Mouse (Mus musculus) lung, embryonic 14.5 days (tissue): ENCODE measurements around the gene Rab31. TPM values are rescaled to one million over a fixed set of nuclear protein-coding genes. Genes with fewer than 3 reads are reported as not detected.

Experiments
- ATAC-seq: fragments of 200-750 bp; cut with Nextera tagmentation; 2 replicates; pipeline ENCODE4 v1.8.0; 2017; ENCODE audit warnings: mild to moderate bottlenecking, moderate TSS enrichment, moderate library complexity; ENCODE audit not compliant: insufficient read depth
- DNase-seq: peaks from one replicate; pipeline ENCODE4 v3.0.0-alpha.2; 2015
- H3K27ac ChIP-seq: fragments of 300-500 bp; sonication (generic); 2 replicates; pipeline ENCODE4 v1.5.1; 2014; ENCODE audit warnings: low read depth, mild to moderate bottlenecking, moderate library complexity
- H3K27me3 ChIP-seq: fragments of 300-500 bp; sonication (generic); 2 replicates; pipeline ENCODE4 v1.6.1; 2014; ENCODE audit warnings: low read length, control low read depth; ENCODE audit not compliant: insufficient read depth
- H3K36me3 ChIP-seq: fragments of 300-500 bp; sonication (generic); 2 replicates; pipeline ENCODE4 v1.6.1; 2014; ENCODE audit warnings: control low read depth; ENCODE audit not compliant: insufficient read depth
- H3K4me1 ChIP-seq: fragments of 300-500 bp; sonication (generic); 2 replicates; pipeline ENCODE4 v1.6.1; 2014; ENCODE audit warnings: antibody characterized with exemption, control low read depth; ENCODE audit not compliant: insufficient read depth
- H3K4me2 ChIP-seq: fragments of 300-500 bp; sonication (generic); 2 replicates; pipeline ENCODE4 v1.6.1; 2014; ENCODE audit warnings: mild to moderate bottlenecking
- H3K4me3 ChIP-seq: fragments of 300-500 bp; sonication (generic); 2 replicates; pipeline ENCODE4 v1.5.1; 2014; ENCODE audit warnings: low read depth, low read length
- H3K9ac ChIP-seq: fragments of 300-500 bp; sonication (generic); 2 replicates; pipeline ENCODE4 v1.6.1; 2014
- H3K9me3 ChIP-seq: fragments of 300-500 bp; sonication (generic); 2 replicates; pipeline ENCODE4 v1.6.1; 2016; ENCODE audit warnings: low read depth, low read length, control low read depth
- CTCF ChIP-seq: IDR thresholded peaks from 2 replicates; pipeline ENCODE4 v1.5.1; 2016; ENCODE audit warnings: antibody characterized with exemption, low read depth
- WGBS: fragments of 180-500 bp; shearing (Covaris S2); extraction: QIAGEN DNeasy Blood & Tissue Kit; methylation state at CpG from one replicate; pipeline ENCODE4 v1.1.7; 2014; 5-methylcytosine and 5-hydroxymethylcytosine counted together
- polyA plus RNA-seq: library from polyadenylated mRNA; unstranded; fragments of >200 nt; fragmentation: Nextera tagmentation; extraction: Ambion mirVana; gene quantifications from 2 replicates; pipeline ENCODE4 v1.2.1, GENCODE M21; 2014

The Rab31 gene
- polyA plus RNA-seq, 1 experiment from 2014 or later = 49.4 TPM

GRCm38 (mm10) chr17:65726755-65727154 is 45.8 kb downstream of the Rab31 start:
- TF ChIP-seq CTCF = no peak
- DNase-seq = peak; percentile 3
- H3K36me3 ChIP-seq = no peaks in the 10 kb centered on the region
- H3K4me1 ChIP-seq = no peaks in the 10 kb centered on the region
- H3K27ac ChIP-seq = no peak overlapping the region
- no peak overlapping the region for H3K4me3 ChIP-seq
- 87% methylated on average over 5 of the region's 5 CpGs for WGBS
- no peak overlapping the region for H3K4me2 ChIP-seq
- no peak overlapping the region for H3K9ac ChIP-seq
- H3K9me3 ChIP-seq = no peaks in the 10 kb centered on the region
- no peaks in the 10 kb centered on the region for H3K27me3 ChIP-seq
- ATAC-seq = no peak

- Histone ChIP-seq H3K4me2 (no peak overlapping the region), H3K9ac (no peak overlapping the region), H3K27ac (no peak overlapping the region), H3K4me3 (no peak overlapping the region), H3K36me3 (no peaks in the 10 kb centered on the region), H3K27me3 (no peaks in the 10 kb centered on the region), H3K9me3 (no peaks in the 10 kb centered on the region), H3K4me1 (no peaks in the 10 kb centered on the region)
- WGBS = 81% methylated on average over 6 of the region's 6 CpGs
- peak; percentile 58 for TF ChIP-seq CTCF
- peak; percentile 39 for DNase-seq
- no peak for ATAC-seq
These were observed 46.3 kb downstream of the Rab31 start for GRCm38 (mm10) chr17:65726274-65726673.

- H3K4me2 ChIP-seq = no peak overlapping the region
- H3K27ac ChIP-seq = no peak overlapping the region
- H3K27me3 ChIP-seq = no peaks in the 10 kb centered on the region
- no peak overlapping the region for H3K4me3 ChIP-seq
- 79% methylated on average over 2 of the region's 2 CpGs for WGBS
- no peaks in the 10 kb centered on the region for H3K36me3 ChIP-seq
- no peak for TF ChIP-seq CTCF
- ATAC-seq (no peak), DNase-seq (no peak)
- no peak overlapping the region for H3K9ac ChIP-seq
- no peaks in the 10 kb centered on the region for H3K9me3 ChIP-seq
- H3K4me1 ChIP-seq = no peaks in the 10 kb centered on the region
These were observed 46.7 kb downstream of the Rab31 start for GRCm38 (mm10) chr17:65725814-65726213.

- 68% methylated on average over 8 of the region's 8 CpGs for WGBS
- no peak for TF ChIP-seq CTCF
These were observed 47.2 kb downstream of the Rab31 start for GRCm38 (mm10) chr17:65725381-65725780.

DNA sequence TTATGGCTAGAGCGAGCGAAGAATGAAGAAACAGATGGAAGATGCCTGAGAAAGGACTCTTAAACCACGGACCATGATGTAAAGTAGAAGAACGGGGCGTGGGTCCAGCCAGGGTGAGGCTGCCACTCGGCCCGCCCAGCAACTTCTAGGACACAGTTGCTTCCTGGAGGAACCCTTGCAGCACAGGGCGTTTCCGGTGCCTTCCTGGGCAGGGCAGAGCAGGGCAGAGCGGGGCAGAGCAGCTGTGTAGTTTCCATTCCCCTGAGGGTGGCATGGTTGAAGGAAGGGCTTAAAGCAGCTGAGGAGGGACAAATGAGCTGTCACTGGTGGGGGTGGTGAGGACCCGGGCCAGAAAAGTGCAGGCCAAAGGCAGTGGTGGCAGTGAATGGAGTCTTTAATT is 48.3 kb downstream of the Rab31 start:
- H3K27ac ChIP-seq = no peak overlapping the region
- ATAC-seq (peak; percentile 70; the same call in 1 of the 2 replicates), DNase-seq (peak; percentile 36)
- H3K4me2 ChIP-seq = no peak overlapping the region
- no peak overlapping the region for H3K4me3 ChIP-seq
- 76% methylated on average over 11 of the region's 11 CpGs for WGBS
- H3K27me3 ChIP-seq = no peaks in the 10 kb centered on the region
- H3K9me3 ChIP-seq = no peaks in the 10 kb centered on the region
- H3K9ac ChIP-seq = no peak overlapping the region
- H3K36me3 ChIP-seq = peaks cover 9% of the 10 kb centered on the region; the same call in 1 of the 2 replicates
- no peaks in the 10 kb centered on the region for H3K4me1 ChIP-seq
- TF ChIP-seq CTCF = no peak

More at GRCm38 (mm10) chr17:65725381-65725780, 47.2 kb downstream of the Rab31 start:
- Histone ChIP-seq H3K27ac (no peak overlapping the region), H3K27me3 (no peaks in the 10 kb centered on the region), H3K4me3 (no peak overlapping the region), H3K4me1 (no peaks in the 10 kb centered on the region), H3K9ac (no peak overlapping the region), H3K4me2 (no peak overlapping the region), H3K9me3 (no peaks in the 10 kb centered on the region), H3K36me3 (peaks cover 2% of the 10 kb centered on the region; the same call in 1 of the 2 replicates)
- DNase-seq = no peak
- ATAC-seq = no peak

GRCm38 (mm10) chr17:65723633-65724032 is 48.9 kb downstream of the Rab31 start:
- H3K36me3 ChIP-seq = peaks cover 9% of the 10 kb centered on the region; the same call in 1 of the 2 replicates
- no peak for ATAC-seq
- H3K27me3 ChIP-seq = no peaks in the 10 kb centered on the region
- no peak overlapping the region for H3K4me2 ChIP-seq
- H3K9me3 ChIP-seq = no peaks in the 10 kb centered on the region
- no peak for DNase-seq
- H3K4me3 ChIP-seq = no peak overlapping the region
- TF ChIP-seq CTCF = no peak
- H3K4me1 ChIP-seq = no peaks in the 10 kb centered on the region
- no peak overlapping the region for H3K27ac ChIP-seq
- 80% methylated on average over 8 of the region's 8 CpGs for WGBS
- H3K9ac ChIP-seq = no peak overlapping the region

- DNase-seq (no peak), ATAC-seq (no peak)
- H3K36me3 ChIP-seq = peaks cover 9% of the 10 kb centered on the region; the same call in 1 of the 2 replicates
- H3K9me3 ChIP-seq = no peaks in the 10 kb centered on the region
- TF ChIP-seq CTCF = no peak
- H3K4me3 ChIP-seq = no peak overlapping the region
- no peak overlapping the region for H3K9ac ChIP-seq
- H3K27ac ChIP-seq = no peak overlapping the region
- no peaks in the 10 kb centered on the region for H3K4me1 ChIP-seq
- H3K4me2 ChIP-seq = no peak overlapping the region
- H3K27me3 ChIP-seq = no peaks in the 10 kb centered on the region
These were observed 51.2 kb downstream of the Rab31 start for GRCm38 (mm10) chr17:65721330-65721729.

DNA sequence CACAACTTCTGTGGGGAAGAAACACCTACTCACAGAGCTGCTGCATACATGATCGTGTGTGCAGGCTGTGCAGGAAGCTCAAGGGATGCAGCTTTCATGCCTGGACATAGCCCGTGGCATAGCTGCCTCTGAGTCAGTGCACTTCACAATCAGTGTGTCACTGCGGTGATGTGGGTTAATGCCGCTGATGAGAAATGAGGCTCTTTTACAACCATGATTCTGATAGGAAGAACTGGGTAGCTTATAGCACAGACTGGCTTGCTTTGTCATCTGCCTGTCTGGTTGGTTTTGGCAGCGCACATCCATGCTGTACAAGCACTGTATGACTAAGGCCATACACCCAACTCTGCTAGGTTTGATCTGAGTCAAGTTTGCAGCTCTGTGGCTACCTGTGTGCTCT is 52.7 kb downstream of the Rab31 start:
- Histone ChIP-seq H3K4me2 (no peak overlapping the region), H3K27me3 (no peaks in the 10 kb centered on the region), H3K4me1 (no peaks in the 10 kb centered on the region), H3K4me3 (no peak overlapping the region), H3K36me3 (peaks cover 9% of the 10 kb centered on the region; the same call in 1 of the 2 replicates), H3K27ac (no peak overlapping the region), H3K9ac (no peak overlapping the region), H3K9me3 (no peaks in the 10 kb centered on the region)
- ATAC-seq (no peak), DNase-seq (no peak)
- WGBS = 91% methylated on average over 5 of the region's 5 CpGs
- TF ChIP-seq CTCF = no peak
